Mouse (Mus musculus): ENCODE measurements at regions not wholly inside any gene's neighbourhood (a gene's known extent, or its start where the extent isn't known, plus 50 kb on each side); places are given as distances from the start of the nearest gene placed in this dataset.

DNA sequence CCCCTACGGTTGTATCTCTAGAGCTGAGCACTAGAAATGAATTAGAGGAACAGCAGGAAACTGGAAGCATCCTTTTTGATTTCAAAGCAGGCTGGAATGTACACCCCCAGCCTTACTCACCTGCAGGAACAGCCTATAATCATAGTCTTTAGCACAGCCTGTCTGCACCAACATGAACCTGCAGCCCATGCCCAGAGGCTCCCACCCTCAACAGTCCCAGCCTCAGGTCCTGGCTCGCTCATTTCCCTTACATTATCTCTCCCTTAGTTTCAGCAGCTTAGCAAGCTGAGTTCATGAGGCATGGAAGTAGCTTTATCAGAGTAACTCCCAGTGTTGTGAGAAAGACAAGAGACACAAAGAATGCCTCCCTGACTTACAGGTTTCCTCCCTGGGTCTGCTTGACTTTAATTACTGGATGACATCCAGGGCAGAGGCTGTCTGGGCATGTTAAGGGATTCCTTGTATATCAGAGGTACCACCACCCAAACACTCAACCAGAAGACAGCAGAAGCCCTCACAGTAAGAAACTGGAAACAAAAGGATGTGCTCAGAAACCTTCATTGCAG is 551.2 kb downstream of the Efnb2 start:
- no peaks in the 10 kb centered on the region for H3K9me3 ChIP-seq
- peaks cover 10% of the 10 kb centered on the region; the same call in 1 of the 2 replicates for H3K4me1 ChIP-seq
- H3K4me3 ChIP-seq, result no peak overlapping the region
- no peak overlapping the region for H3K27ac ChIP-seq
- no peak for DNase-seq (ENCODE audit: low spot score)
- WGBS, result 36% methylated on average over 2 of the region's 2 CpGs
- H3K36me3 ChIP-seq, result no peaks in the 10 kb centered on the region
- no peaks in the 10 kb centered on the region for H3K27me3 ChIP-seq (ENCODE audit: insufficient read depth, poor library complexity, severe bottlenecking)

DNA sequence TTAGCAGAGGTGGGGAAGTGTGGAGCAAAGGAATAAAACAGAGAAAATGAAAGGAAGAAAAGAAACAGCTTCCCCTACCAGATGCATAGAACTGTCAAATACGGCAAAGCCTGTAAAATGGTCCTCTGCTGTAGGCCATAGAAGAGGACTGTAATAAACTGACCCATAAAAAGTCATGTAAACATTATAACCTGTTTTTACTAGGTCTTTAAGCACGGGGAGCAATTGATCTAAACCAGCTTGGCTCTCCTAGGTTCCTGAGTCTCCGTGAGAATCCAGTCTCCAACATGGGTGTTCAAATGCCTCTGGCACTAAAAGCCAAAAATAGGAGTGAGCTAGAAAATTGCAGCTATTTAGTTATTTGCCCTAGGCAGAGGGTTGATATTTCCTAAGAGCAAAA is 557.5 kb downstream of the Efnb2 start:
- 77% methylated on average over 3 of the region's 3 CpGs for WGBS
- H3K27me3 ChIP-seq (ENCODE audit: insufficient read depth, poor library complexity, severe bottlenecking), result no peaks in the 10 kb centered on the region
- no peaks in the 10 kb centered on the region for H3K9me3 ChIP-seq
- no peaks in the 10 kb centered on the region for H3K4me1 ChIP-seq
- DNase-seq (ENCODE audit: low spot score), result no peak
- H3K36me3 ChIP-seq, result no peaks in the 10 kb centered on the region
- H3K4me3 ChIP-seq, result no peak overlapping the region
- H3K27ac ChIP-seq, result no peak overlapping the region

DNA sequence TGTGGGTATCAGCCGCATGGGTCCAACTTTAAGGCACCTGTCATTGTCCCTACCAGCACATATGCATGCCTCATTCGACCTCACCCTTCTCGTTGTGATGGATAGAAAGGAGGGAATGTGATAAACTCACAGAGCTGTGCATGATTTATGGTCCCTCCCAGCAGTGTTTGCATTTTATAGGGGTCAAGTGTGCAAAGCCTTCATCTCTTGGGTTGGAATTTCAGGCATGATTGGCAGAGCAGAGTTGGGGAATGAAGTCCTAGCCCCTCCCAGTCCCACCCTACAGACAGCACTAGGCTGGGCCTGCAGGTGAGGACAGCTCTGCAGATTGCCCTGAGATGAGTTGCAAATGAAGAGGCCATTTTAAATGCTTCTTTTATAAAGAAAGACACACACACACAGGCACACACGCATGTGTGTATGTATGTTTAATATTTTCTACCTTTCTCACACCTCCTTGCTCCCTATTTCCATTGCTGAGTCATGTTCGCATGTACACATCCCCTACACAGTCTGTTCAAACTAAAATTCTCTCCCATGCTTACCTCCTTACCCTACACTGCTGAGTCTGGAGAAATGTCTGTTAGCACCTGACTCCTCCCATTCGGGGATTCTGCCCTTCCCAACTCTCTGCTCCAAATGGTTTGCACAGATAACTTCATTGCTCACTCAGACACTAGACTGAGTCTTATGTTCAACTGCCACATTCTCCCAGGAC is 558.9 kb downstream of the Efnb2 start:
- Histone ChIP-seq H3K27ac (no peak overlapping the region), H3K4me3 (no peak overlapping the region), H3K9me3 (no peaks in the 10 kb centered on the region), H3K27me3 (ENCODE audit: insufficient read depth, poor library complexity, severe bottlenecking) (no peaks in the 10 kb centered on the region), H3K36me3 (no peaks in the 10 kb centered on the region), H3K4me1 (no peaks in the 10 kb centered on the region)
- DNase-seq (ENCODE audit: low spot score), result no peak
- WGBS, result 82% methylated on average over 6 of the region's 6 CpGs

GRCm38 (mm10) chr8:8092551-8092950 is 568.5 kb downstream of the Efnb2 start:
- H3K9me3 ChIP-seq, result no peaks in the 10 kb centered on the region
- H3K4me3 ChIP-seq, result no peak overlapping the region
- H3K27me3 ChIP-seq (ENCODE audit: insufficient read depth, poor library complexity, severe bottlenecking), result no peaks in the 10 kb centered on the region
- no peak for DNase-seq (ENCODE audit: low spot score)
- no peak overlapping the region for H3K27ac ChIP-seq
- no peaks in the 10 kb centered on the region for H3K36me3 ChIP-seq
- H3K4me1 ChIP-seq, result no peaks in the 10 kb centered on the region

GRCm38 (mm10) chr8:8084652-8085051 is 576.4 kb downstream of the Efnb2 start:
- H3K4me1 ChIP-seq, result no peaks in the 10 kb centered on the region
- H3K36me3 ChIP-seq, result no peaks in the 10 kb centered on the region
- whole genome bisulfite sequencing, result 65% methylated on average over 2 of the region's 2 CpGs
- H3K4me3 ChIP-seq, result no peak overlapping the region
- H3K9me3 ChIP-seq, result no peaks in the 10 kb centered on the region
- H3K27ac ChIP-seq, result no peak overlapping the region
- H3K27me3 ChIP-seq (ENCODE audit: insufficient read depth, poor library complexity, severe bottlenecking), result no peaks in the 10 kb centered on the region
- no peak for DNase-seq (ENCODE audit: low spot score)

- Histone ChIP-seq H3K4me3 (no peak overlapping the region), H3K9me3 (no peaks in the 10 kb centered on the region), H3K4me1 (no peaks in the 10 kb centered on the region), H3K36me3 (no peaks in the 10 kb centered on the region), H3K27ac (no peak overlapping the region), H3K27me3 (ENCODE audit: insufficient read depth, poor library complexity, severe bottlenecking) (no peaks in the 10 kb centered on the region)
- no peak for DNase-seq (ENCODE audit: low spot score)
- WGBS, result 93% methylated on average over 2 of the region's 2 CpGs
Observed at GRCm38 (mm10) chr8:8064074-8064473, 597.0 kb downstream of the Efnb2 start.

GRCm38 (mm10) chr8:8054224-8054916 is 606.7 kb downstream of the Efnb2 start:
- Histone ChIP-seq H3K4me3 (no peak overlapping the region), H3K4me1 (no peaks in the 10 kb centered on the region), H3K27me3 (ENCODE audit: insufficient read depth, poor library complexity, severe bottlenecking) (no peaks in the 10 kb centered on the region), H3K36me3 (no peaks in the 10 kb centered on the region), H3K27ac (no peak overlapping the region), H3K9me3 (no peaks in the 10 kb centered on the region)
- DNase-seq (ENCODE audit: low spot score), result no peak
- 79% methylated on average over 4 of the region's 4 CpGs for WGBS

DNA sequence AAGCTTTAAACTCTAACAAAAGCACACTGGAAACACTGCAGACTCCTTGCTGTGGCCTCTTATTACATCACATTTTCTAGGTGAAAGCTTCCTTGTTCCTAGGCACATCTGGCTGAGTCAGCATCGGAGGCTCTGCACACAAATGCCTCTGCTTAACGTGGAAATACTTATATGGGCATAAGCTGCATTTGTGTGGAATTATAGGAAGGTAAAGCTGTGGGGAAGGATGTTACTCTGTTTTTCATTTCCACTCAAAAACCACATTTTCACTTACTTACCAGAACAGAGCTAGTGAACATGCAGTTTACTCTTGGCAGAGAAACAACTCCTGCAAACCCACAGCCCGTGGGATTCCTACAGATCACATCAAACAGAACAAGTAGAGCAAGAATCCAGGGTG is 609.9 kb downstream of the Efnb2 start:
- DNase-seq (ENCODE audit: low spot score), result no peak
- Histone ChIP-seq H3K4me1 (no peaks in the 10 kb centered on the region), H3K4me3 (no peak overlapping the region), H3K27me3 (ENCODE audit: insufficient read depth, poor library complexity, severe bottlenecking) (no peaks in the 10 kb centered on the region), H3K36me3 (no peaks in the 10 kb centered on the region), H3K27ac (no peak overlapping the region), H3K9me3 (no peaks in the 10 kb centered on the region)
- 61% methylated on average over 3 of the region's 3 CpGs for WGBS

GRCm38 (mm10) chr8:8050778-8051177 is 610.3 kb downstream of the Efnb2 start:
- Histone ChIP-seq H3K36me3 (no peaks in the 10 kb centered on the region), H3K27ac (no peak overlapping the region), H3K9me3 (no peaks in the 10 kb centered on the region), H3K4me1 (no peaks in the 10 kb centered on the region), H3K4me3 (no peak overlapping the region), H3K27me3 (ENCODE audit: insufficient read depth, poor library complexity, severe bottlenecking) (no peaks in the 10 kb centered on the region)
- DNase-seq (ENCODE audit: low spot score), result no peak
- 70% methylated on average over 3 of the region's 3 CpGs for WGBS

GRCm38 (mm10) chr8:8044926-8045325 is 616.1 kb downstream of the Efnb2 start:
- Histone ChIP-seq H3K36me3 (no peaks in the 10 kb centered on the region), H3K27ac (no peak overlapping the region), H3K9me3 (no peaks in the 10 kb centered on the region), H3K27me3 (ENCODE audit: insufficient read depth, poor library complexity, severe bottlenecking) (no peaks in the 10 kb centered on the region), H3K4me3 (no peak overlapping the region), H3K4me1 (no peaks in the 10 kb centered on the region)
- DNase-seq (ENCODE audit: low spot score), result no peak
- 73% methylated on average over 1 of the region's 1 CpGs for WGBS

- no peaks in the 10 kb centered on the region for H3K4me1 ChIP-seq
- 71% methylated on average over 2 of the region's 2 CpGs for WGBS
- H3K36me3 ChIP-seq, result no peaks in the 10 kb centered on the region
- no peak for DNase-seq (ENCODE audit: low spot score)
- no peaks in the 10 kb centered on the region for H3K27me3 ChIP-seq (ENCODE audit: insufficient read depth, poor library complexity, severe bottlenecking)
- H3K27ac ChIP-seq, result no peak overlapping the region
- no peaks in the 10 kb centered on the region for H3K9me3 ChIP-seq
- no peak overlapping the region for H3K4me3 ChIP-seq
Observed at GRCm38 (mm10) chr8:8044296-8044695, 616.7 kb downstream of the Efnb2 start.

DNA sequence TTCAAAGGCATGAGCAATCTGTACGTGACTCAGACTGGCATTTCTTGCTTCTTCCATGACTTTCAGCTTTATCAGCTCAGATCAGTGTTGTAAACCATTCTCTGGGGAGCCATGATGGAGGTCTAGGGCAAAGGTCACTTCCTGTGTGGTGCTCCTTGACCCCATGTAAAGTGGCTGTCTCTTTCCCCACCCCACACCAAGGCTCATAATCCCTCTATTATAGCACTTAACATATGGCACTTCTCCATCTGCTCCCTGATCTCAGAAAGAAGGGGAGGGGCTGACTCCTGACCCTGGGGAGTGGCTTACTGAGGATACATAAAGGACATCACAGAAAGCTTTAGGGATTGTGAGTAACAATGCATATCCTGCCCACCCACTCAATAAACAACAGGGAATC is 623.1 kb downstream of the Efnb2 start:
- 51% methylated on average over 1 of the region's 1 CpGs for WGBS
- DNase-seq (ENCODE audit: low spot score), result no peak
- no peaks in the 10 kb centered on the region for H3K36me3 ChIP-seq

GRCm38 (mm10) chr8:8011151-8011550 is 649.9 kb downstream of the Efnb2 start:
- H3K36me3 ChIP-seq, result no peaks in the 10 kb centered on the region
- no peaks in the 10 kb centered on the region for H3K4me1 ChIP-seq
- WGBS, result 73% methylated on average over 4 of the region's 4 CpGs
- H3K9me3 ChIP-seq, result no peaks in the 10 kb centered on the region
- DNase-seq (ENCODE audit: low spot score), result no peak
- H3K4me3 ChIP-seq, result no peak overlapping the region
- H3K27me3 ChIP-seq (ENCODE audit: insufficient read depth, poor library complexity, severe bottlenecking), result no peaks in the 10 kb centered on the region
- H3K27ac ChIP-seq, result no peak overlapping the region

More for the DNA sequence above, 623.1 kb downstream of the Efnb2 start:
- H3K4me1 ChIP-seq, result no peaks in the 10 kb centered on the region
- H3K27me3 ChIP-seq (ENCODE audit: insufficient read depth, poor library complexity, severe bottlenecking), result no peaks in the 10 kb centered on the region
- H3K9me3 ChIP-seq, result no peaks in the 10 kb centered on the region
- no peak overlapping the region for H3K4me3 ChIP-seq
- no peak overlapping the region for H3K27ac ChIP-seq
